Mouse (Mus musculus): ENCODE results near the gene Unc13d. TPM values are rescaled to one million over a fixed set of nuclear protein-coding genes. Genes with fewer than 3 reads are reported as not detected.
"Not testable (repeated sequence)": the region's sequence is repeated elsewhere in the genome, so short reads cannot be mapped to it uniquely, and the experiment has no call there.

Gene Unc13d
- total RNA-seq, 2 experiments from 2014 or later = 1.5 to 2.0 TPM

GRCm38 (mm10) chr11:116034584-116034983 lies 43.2 kb downstream of the Unc13d start:
- intact Hi-C loops (cut with DNase I) = no loop called here
- H3K4me3 ChIP-seq = no peak overlapping the region
- no peak for DNase-seq (ENCODE audit: extremely low spot score in 1 of 2, low spot score in 2 of 2)
- no peak overlapping the region for H3K27ac ChIP-seq
- no peak for TF ChIP-seq CTCF (IDR thresholded peaks at IDR 0.05)

- H3K27ac ChIP-seq = peak overlapping the region; percentile 100
- no peak for DNase-seq (ENCODE audit: extremely low spot score in 1 of 2, low spot score in 2 of 2)
- H3K4me3 ChIP-seq = peak overlapping the region; percentile 72
- no peak for TF ChIP-seq CTCF (IDR thresholded peaks at IDR 0.05)
- intact Hi-C loops (cut with DNase I) = loop anchor here (2.0 kb wide), 2 partner anchors 28 to 56 kb away; partner anchors contain the start of gene Wbp2
Measured at GRCm38 (mm10) chr11:116030898-116031845, 46.6 kb downstream of the Unc13d start.

GRCm38 (mm10) chr11:116030088-116030897 lies 47.5 kb downstream of the Unc13d start, which contains the start of gene Unk:
Gene Unk (plus strand): TSS chr11:116030322.
- peak; percentile 96 for DNase-seq (ENCODE audit: extremely low spot score in 1 of 2, low spot score in 2 of 2)
- intact Hi-C loops (cut with DNase I) = loop anchor here (2.0 kb wide), 2 partner anchors 29 to 57 kb away; partner anchors contain the start of gene Wbp2
- Histone ChIP-seq H3K27ac (peak within 1 kb of the TSS; percentile 100), H3K4me3 (peak within 1 kb of the TSS; percentile 72)
- TF ChIP-seq CTCF (IDR thresholded peaks at IDR 0.05) = no peak

- intact Hi-C loops (cut with DNase I) = no loop called here
- Histone ChIP-seq H3K4me3 (peak overlapping the region; percentile 72), H3K27ac (peak overlapping the region; percentile 100)
- no peak for TF ChIP-seq CTCF (IDR thresholded peaks at IDR 0.05)
- no peak for DNase-seq (ENCODE audit: extremely low spot score in 1 of 2, low spot score in 2 of 2)
Measured at GRCm38 (mm10) chr11:116029086-116029865, 48.5 kb downstream of the Unc13d start.

- intact Hi-C loops (cut with DNase I) = no loop called here
- TF ChIP-seq CTCF (IDR thresholded peaks at IDR 0.05) = no peak
- H3K4me3 ChIP-seq = no peak overlapping the region
- no peak for DNase-seq (ENCODE audit: extremely low spot score in 1 of 2, low spot score in 2 of 2)
- no peak overlapping the region for H3K27ac ChIP-seq
Measured at GRCm38 (mm10) chr11:116028177-116028865, 49.4 kb downstream of the Unc13d start.

DNA sequence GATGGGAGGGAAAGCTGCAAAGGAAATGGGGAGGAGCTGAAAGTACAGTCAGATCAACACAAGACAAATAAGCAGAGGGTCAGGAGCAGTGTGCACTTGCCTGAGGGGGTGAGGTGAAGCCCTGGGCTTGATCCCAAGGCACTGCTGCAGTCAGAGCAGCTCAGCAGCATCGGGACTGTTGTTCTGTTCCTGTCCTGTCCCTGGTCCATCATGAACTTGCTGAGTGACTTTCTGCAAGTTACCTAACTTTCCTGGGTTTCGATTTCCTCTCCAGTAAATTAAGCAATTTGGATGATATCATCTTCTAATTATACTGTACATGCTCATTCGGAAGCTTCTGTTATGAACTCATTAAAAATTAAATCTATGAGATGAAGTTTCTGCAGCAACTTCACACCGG lies 50.0 kb downstream of the Unc13d start, which contains the start of gene H3f3b:
Gene H3f3b, minus strand, starts transcription at position 207 of the 400 bp plus-strand sequence.
- no peak for DNase-seq (ENCODE audit: extremely low spot score in 1 of 2, low spot score in 2 of 2)
- intact Hi-C loops (cut with DNase I) = no loop called here
- no peak for TF ChIP-seq CTCF (IDR thresholded peaks at IDR 0.05)
- H3K4me3 ChIP-seq = no peak within 1 kb of the TSS
- no peak within 1 kb of the TSS for H3K27ac ChIP-seq

- no peak for TF ChIP-seq CTCF (IDR thresholded peaks at IDR 0.05)
- no peak for DNase-seq (ENCODE audit: extremely low spot score in 1 of 2, low spot score in 2 of 2)
- Histone ChIP-seq H3K27ac (peak overlapping the region; percentile 63), H3K4me3 (no peak overlapping the region)
- intact Hi-C loops (cut with DNase I) = no loop called here
Measured at GRCm38 (mm10) chr11:116025056-116025845, 52.5 kb downstream of the Unc13d start.

DNA sequence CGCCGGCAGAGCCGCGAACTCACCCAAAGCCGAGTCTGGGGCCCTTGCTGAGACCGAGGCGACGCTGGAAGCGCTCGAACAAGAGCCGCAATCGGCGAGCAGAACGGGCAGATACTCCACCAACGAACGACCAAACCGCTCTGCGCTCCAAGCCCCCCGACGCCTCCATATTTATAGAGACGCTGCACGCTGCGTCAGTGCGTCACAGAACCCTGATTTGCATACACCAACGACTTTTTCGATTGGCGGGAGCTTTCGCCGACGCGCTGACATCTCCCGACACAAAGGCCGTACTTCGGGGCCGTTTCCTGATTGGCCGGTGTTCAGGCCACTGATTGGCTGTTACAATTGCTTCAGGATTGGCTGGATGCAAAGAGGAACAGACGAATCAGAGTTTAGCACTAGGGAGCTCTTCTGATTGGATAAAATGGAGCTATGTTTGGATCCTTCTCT lies 53.4 kb downstream of the Unc13d start:
- TF ChIP-seq CTCF (IDR thresholded peaks at IDR 0.05) = no peak
- intact Hi-C loops (cut with DNase I) = loop anchor here (1.0 to 5.0 kb wide), 2 partner anchors 62 to 108 kb away; partner anchors contain the start of genes Trim65 and Wbp2

GRCm38 (mm10) chr11:116023771-116024355 lies 53.9 kb downstream of the Unc13d start:
- peak overlapping the region; percentile 90 for H3K4me3 ChIP-seq
- intact Hi-C loops (cut with DNase I) = loop anchor here (1.0 to 5.0 kb wide), 2 partner anchors 62 to 108 kb away; partner anchors contain the start of genes Trim65 and Wbp2
- peak; percentile 83 for TF ChIP-seq CTCF (IDR thresholded peaks at IDR 0.05)
- peak; percentile 82 to 83 for DNase-seq (ENCODE audit: extremely low spot score in 1 of 2, low spot score in 2 of 2)
- H3K27ac ChIP-seq = peak overlapping the region; percentile 100

More for the DNA sequence above, 53.4 kb downstream of the Unc13d start:
- peak; percentile 92 to 96 for DNase-seq (ENCODE audit: extremely low spot score in 1 of 2, low spot score in 2 of 2)
- Histone ChIP-seq H3K4me3 (peak overlapping the region; percentile 90), H3K27ac (peak overlapping the region; percentile 100)

GRCm38 (mm10) chr11:116023074-116023770 lies 54.5 kb downstream of the Unc13d start:
- DNase-seq (ENCODE audit: extremely low spot score in 1 of 2, low spot score in 2 of 2) = not testable (repeated sequence)
- peak overlapping the region; percentile 100 for H3K27ac ChIP-seq
- intact Hi-C loops (cut with DNase I) = loop anchor here (5.0 kb wide), 1 partner anchor 109 kb away; the partner anchor contains the start of gene Trim65
- peak overlapping the region; percentile 90 for H3K4me3 ChIP-seq

Data from left cerebral cortex, adult 2 months (tissue).